Mouse (Mus musculus) left cerebral cortex, adult 8-10 months (tissue): ENCODE measurements at regions not wholly inside any gene's neighbourhood (a gene's known extent, or its start where the extent isn't known, plus 50 kb on each side); places are given as distances from the start of the nearest gene placed in this dataset.
A peak's percentile ranks its signal among the peaks of the same experiment; 100 is the strongest.
"Not testable (repeated sequence)": the region's sequence is repeated elsewhere in the genome, so short reads cannot be mapped to it uniquely, and the experiment has no call there.

Experiments used
- DNase-seq, 2 experiments: peaks; one replicate each; pipeline ENCODE4 v3.0.0; 2022; ENCODE audit warnings: low spot score in 2 of 2

DNA sequence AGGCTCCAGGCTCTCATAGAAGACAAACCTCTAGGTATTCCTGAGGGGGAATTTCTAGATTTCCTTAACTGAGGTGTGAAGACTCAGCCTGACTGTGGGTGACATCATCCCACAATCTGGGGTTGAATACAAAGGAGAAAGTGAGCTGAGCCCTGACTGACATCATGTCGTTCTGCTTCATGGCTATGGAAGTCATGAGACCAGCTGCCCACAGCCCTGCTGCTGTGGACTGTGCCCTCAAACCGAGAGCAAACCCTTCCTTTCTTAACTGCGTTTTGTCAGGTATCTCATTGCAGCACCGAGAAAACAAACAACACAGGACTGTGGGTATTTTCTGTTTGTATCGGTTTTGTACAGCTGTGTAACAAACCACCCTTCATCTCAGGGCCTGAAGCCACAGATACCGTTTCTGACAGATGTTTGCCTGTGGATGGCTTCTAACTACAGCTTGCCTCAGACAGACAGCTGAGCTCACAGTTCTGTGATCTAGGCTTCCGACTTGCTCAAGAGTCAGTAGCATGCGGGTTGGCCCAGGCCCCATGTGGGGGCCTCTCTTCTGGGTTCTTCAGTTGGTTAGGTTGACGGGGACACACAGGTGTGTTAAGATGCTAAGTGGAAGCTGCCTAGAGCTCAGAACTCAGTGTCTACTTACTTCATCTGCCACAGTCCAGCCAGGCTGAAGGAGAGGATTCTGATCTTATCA, 150.9 kb downstream of the Tpra1 start:
- DNase-seq = no peak

DNA sequence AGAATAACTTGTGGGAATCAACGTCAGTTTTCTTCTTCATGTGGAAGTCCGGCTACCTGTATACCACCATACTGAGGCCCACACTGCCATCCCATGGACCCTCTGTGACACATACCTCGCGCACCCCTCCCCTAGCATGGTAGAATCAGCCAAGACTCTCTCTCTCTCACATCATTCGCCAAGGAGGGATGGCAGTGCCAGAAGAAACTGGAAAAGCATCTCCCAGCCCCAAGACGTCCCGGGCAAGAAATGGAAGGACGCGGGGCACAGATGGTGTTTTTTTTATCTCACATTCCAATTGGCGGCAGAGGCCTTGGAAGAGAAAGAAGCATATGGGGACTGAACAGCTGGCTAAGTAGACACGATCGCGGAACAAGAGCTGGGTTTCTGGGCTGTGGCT, 152.0 kb downstream of the Tpra1 start:
- DNase-seq = no peak

DNA sequence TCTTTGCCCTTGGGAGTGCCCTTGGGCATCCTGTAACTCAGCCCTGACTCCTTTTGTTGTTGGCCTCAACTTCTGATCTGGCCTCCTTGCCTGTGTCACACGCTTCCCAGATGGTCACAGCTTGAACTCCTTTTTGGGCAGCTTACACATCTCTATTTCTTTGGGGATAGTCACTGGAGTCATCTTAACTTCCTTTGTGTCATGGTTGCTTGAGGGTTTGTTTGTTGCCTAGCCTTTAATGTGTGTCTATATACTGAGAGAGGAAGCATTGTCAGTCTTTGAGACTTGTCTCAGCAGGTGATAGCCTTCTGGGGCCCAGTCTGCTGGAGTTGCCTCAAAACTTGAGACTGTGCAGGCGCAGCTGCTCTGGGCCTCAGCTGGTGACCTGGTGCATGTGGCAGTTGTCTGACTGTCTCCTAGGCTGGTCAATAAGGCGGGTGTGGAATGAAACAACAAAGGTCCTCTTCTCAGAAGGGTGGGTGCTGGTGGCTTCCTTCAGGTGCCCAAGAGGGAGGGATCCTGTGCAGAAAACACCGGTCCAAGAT, 157.5 kb downstream of the Tpra1 start:
- no peak for DNase-seq

GRCm38 (mm10) chr6:89064977-89065580, 163.0 kb downstream of the Tpra1 start:
- DNase-seq = no peak

DNA sequence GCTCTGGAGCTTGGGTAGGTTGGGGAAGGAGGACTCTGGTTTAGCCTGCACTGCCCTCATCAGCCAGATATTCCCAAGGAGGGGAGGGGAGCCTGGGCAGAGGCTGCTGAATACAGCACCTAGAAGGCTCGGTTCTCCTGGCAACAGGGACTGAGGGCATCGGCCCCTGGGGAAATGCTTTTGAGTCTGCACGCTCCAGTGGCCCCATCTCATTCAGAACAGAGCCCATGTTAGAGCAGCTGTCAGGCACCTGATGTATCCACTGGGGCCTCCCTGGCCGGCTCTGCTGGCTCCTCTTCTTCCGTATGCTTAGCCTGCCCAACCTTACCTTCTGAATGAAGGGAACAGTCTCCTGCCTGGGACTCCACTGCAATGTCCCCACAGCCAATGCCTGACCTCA, 164.5 kb downstream of the Tpra1 start:
- no peak for DNase-seq

GRCm38 (mm10) chr6:89068286-89068685, 166.2 kb downstream of the Tpra1 start:
- peak in 1 of 2 experiments; percentile 65 for DNase-seq

- no peak for DNase-seq
These were observed 167.1 kb downstream of the Tpra1 start for GRCm38 (mm10) chr6:89069108-89069507.

DNA sequence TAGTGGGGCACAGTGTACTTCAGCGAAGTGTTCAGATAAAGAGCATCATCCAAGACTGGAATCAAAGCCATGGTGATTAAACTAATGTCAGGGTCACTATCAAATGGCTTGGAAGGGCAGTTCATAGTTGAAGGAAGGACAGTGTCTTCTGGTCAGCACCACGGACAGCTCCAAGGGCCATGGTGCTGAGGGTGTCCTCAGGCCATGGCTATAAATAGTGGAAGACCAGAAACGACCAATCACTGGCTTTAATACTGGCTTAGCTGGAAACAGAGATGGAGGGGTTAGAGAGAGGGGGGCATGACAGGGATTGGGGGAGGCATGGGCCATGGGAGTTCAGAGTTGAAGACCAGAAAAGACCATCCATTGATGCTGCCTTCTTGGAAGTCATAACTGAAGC, 168.0 kb downstream of the Tpra1 start:
- DNase-seq = no peak

GRCm38 (mm10) chr6:89071766-89072165, 169.7 kb downstream of the Tpra1 start:
- DNase-seq = no peak

DNA sequence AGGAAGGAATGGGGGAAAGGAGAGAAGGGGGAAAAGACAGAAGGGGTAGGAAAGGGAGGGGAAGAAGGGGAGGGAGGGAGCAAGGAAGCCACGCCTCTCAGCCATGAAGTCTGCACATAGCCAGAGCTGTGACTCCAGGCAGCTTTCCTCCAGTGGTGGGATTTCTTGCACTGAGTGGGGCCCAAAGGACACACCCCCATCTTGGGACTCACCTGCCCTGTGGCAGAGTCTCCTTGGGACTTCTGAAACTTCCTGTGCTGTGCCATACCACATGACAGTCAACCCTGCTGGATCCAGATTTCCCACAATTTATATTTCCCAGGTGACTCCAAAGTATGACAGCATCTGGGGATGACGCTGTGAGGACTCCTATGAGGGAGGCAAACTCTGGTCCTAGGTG, 170.5 kb downstream of the Tpra1 start:
- no peak for DNase-seq

DNA sequence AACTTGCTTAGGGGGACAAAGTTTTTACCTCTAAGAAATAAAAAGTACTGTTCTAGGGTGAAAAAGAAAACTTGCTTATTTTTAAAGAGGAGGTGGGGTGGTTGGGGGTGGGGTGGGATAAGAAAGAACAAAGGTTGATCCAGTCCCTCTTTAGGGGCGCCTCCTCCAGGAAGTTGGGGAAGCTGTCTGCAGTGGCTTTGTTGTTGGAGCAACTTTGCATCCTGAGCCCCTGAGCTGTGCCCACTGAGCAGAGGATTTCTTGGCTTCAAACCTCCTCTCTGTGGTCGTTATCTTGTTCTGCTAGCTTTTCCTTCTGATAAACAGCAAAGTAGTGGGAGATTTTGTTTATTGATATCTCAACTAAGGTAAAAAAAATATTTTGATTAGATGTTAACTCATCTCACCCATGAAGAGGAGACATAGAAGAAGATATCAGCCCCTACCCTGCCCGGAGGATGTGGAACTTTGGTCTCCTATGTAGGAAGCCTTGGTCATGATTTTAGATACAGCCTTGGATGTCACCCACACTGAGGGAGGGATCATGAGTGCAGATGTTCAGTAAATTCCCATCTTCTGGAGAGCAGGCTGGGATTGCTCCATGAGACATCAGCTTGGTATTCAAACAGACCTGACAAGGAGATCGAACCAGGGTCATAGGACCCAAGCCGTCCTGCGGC, 179.7 kb downstream of the Tpra1 start:
- no peak for DNase-seq

DNA sequence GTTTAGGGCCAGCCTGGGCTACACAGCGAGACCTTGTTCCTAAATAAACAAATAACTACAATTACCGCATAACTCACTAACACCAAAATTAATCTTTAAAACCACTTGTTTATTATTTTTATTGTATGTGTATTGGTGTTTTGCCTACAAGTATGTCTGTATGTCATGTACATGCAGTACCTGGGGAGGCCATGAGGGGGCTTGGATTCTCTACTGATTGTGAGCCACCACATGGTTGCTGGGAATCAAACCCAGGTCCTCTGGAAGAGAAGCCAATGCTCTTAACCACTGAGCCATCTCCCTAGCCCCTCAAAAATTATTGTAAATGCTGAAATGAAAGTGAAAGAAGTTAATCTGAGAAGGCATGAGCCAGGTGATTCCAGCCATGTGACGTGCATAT, 182.4 kb downstream of the Tpra1 start:
- DNase-seq = no peak

DNA sequence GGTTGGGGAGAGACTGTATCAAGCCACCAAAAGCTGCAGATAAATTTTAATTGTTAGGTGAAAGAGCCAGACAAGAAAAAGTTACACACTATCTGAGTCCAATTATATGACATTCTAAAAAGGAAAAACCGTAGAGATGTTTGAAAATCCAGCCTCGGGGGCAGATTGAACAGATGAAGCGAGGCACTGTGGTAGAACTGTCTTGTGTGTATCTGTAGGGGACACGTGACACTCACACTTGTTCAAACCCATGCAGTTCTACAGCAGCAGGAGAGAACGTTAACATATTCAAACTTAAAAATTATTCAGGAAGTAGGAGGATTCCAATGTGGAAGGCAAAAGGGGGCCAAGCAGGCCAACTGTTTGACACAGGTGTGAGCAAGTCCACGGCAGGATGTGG, 183.1 kb downstream of the Tpra1 start:
- DNase-seq = no peak

GRCm38 (mm10) chr6:89087620-89088019, 185.6 kb downstream of the Tpra1 start:
- no peak for DNase-seq

- peak in 1 of 2 experiments; percentile 29 for DNase-seq
These were observed 188.0 kb downstream of the Tpra1 start for GRCm38 (mm10) chr6:89090096-89090495.

DNA sequence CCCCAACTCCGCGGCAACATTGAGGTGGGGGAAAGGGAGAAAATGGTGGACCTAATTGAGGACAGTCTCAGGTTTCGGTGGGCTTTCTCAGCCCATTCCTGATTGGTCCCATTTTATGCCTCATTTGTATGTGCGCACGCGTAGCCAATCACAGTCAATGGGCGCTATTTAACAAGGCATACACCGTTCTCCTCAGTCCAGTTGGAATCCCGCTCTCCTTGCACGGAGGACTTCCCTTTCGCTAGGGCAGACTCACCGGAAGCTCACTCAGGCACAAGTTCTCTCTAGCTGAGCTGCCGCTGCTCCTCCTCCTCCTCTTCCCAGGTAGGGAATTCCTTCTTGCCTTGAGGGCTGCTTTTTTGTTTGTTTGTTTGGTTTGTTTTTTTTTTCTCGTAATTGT, 193.9 kb downstream of the Tpra1 start:
- DNase-seq = no peak

- DNase-seq = no peak
These were observed 195.5 kb downstream of the Tpra1 start for GRCm38 (mm10) chr6:89097531-89097930.

GRCm38 (mm10) chr6:89119241-89119640, 217.2 kb downstream of the Tpra1 start:
- DNase-seq = no peak

- no peak for DNase-seq
These were observed 219.1 kb downstream of the Tpra1 start for GRCm38 (mm10) chr6:89121023-89121745.

- no peak for DNase-seq
These were observed 219.7 kb downstream of the Tpra1 start for GRCm38 (mm10) chr6:89121746-89122070.

DNA sequence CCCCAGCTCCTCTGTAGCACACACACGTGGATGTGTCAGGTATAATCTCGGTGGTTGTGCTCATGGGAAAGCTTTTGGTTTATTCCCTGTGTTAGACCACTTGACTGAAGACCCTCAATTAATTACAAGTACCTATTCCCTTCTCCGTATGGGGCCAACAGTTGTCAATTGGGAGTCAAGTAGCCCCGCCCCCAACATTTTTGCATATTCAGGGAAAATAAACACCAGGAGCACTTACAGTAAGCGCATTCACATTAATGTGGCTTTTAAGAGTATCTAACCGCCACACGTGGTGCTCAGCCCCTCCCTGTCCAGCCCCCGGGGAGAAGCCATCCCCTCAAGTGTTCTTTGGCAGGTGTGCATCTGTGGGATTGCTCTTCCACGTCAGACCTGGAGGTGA, 223.9 kb downstream of the Tpra1 start:
- no peak for DNase-seq

- DNase-seq = not testable (repeated sequence)
These were observed 226.1 kb downstream of the Tpra1 start for GRCm38 (mm10) chr6:89128141-89128540.
